In genomic region chr12:15816740-15817178, GRCm38 (mm10) we compare ENCODE assay signal across 8 mouse cellular contexts. TPM values are rescaled to one million over a fixed set of nuclear protein-coding genes. Genes with fewer than 3 reads are reported as not detected.
DNase-seq lines count a peak whose midpoint lies in the region; ATAC-seq and TF ChIP-seq lines count a peak whose summit lies in the region.

Trib2 (minus strand) TSS chr12:15816922.

- peak within 1 kb of the TSS; percentile 94 for H3K4me3 ChIP-seq in forebrain, embryonic 15.5 days
- H3K4me3 ChIP-seq in lung, adult 2 months (replicated peaks; ENCODE audit: extremely low read depth, low read depth, low read length): peak within 1 kb of the TSS; percentile 94

- no peaks in the 10 kb centered on the region for H3K36me3 ChIP-seq in forebrain, embryonic 15.5 days

- no peaks in the 10 kb centered on the region for H3K9me3 ChIP-seq in forebrain, embryonic 15.5 days

- TF ChIP-seq CTCF in lung, adult 2 months (IDR thresholded peaks at IDR 0.05; ENCODE audit: insufficient read depth, low read length): peak; percentile 24; the same call in 1 of the 2 replicates

- intact Hi-C loops in heart, postnatal 14 days (cut with DNase I): loop anchor here (1.0 to 10.0 kb wide), 7 partner anchors 32 to 716 kb away; no protein-coding TSS in a partner anchor

- peak; percentile 92 for ATAC-seq in forebrain, embryonic 15.5 days (replicated peaks)
- ATAC-seq in neutrophil, adult 5-6 weeks (ENCODE audit: extremely low read depth, insufficient number of reproducible peaks, low FRiP score, poor library complexity, severe bottlenecking): peak; percentile 74

- H3K4me1 ChIP-seq in forebrain, embryonic 15.5 days: peaks cover 19% of the 10 kb centered on the region
- H3K4me1 ChIP-seq in lung, adult 2 months (ENCODE audit: control insufficient read depth, insufficient read depth, low read length): peaks cover 6% of the 10 kb centered on the region; the same call in 1 of the 2 replicates

- peak; percentile 85 for DNase-seq in ES-CJ7 (ENCODE audit: low read depth, low spot score)
- DNase-seq in cerebellum, adult 11 months: peak; percentile 35
- DNase-seq in heart, postnatal 14 days: peak; percentile 94 to 95
- DNase-seq in layer of hippocampus, adult 18-20 months (ENCODE audit: low spot score in 2 of 2): peak; percentile 86 to 93
- peak; percentile 77 for DNase-seq in lung, adult 2 months
- peak; percentile 81 for DNase-seq in testis, postnatal 14 days (ENCODE audit: low spot score)

- under 1% methylated on average over 50 of the region's 50 CpGs for WGBS in forebrain, embryonic 15.5 days
- WGBS in lung, adult 2 months: 2% methylated on average over 50 of the region's 50 CpGs

- peak within 1 kb of the TSS; percentile 98 for H3K27ac ChIP-seq in forebrain, embryonic 15.5 days (replicated peaks)

- H3K4me2 ChIP-seq in forebrain, embryonic 15.5 days (replicated peaks): peak within 1 kb of the TSS; percentile 67

- peak; percentile 48; the same call in 1 of the 2 replicates for TF ChIP-seq POLR2A in lung, adult 2 months (IDR thresholded peaks at IDR 0.05; ENCODE audit: borderline replicate concordance, extremely low read depth, low read depth, low read length)

- H3K9ac ChIP-seq in forebrain, embryonic 15.5 days (replicated peaks): peak within 1 kb of the TSS; percentile 97

- no peaks in the 10 kb centered on the region for H3K27me3 ChIP-seq in forebrain, embryonic 15.5 days

RNA-seq across cellular contexts. Expression of gene Trib2, which starts in this region (rescaled TPM):
- polyA plus RNA-seq in forebrain, embryonic 15.5 days (2015; fragmentation: Nextera tagmentation; extraction: Ambion mirVana): 96.2 and 105 TPM in 2 replicates
- 10 to 100 TPM; 44.2 to 47.2 TPM for total RNA-seq in heart, postnatal 14 days (2021)
- 10 to 100 TPM; 26.6 to 32.9 TPM for total RNA-seq in layer of hippocampus, adult 18-20 months (2021)
- polyA plus RNA-seq in lung, adult 2 months (2012; rRNA removed): 34.0 and 36.0 TPM in 2 replicates
- 34.3 and 39.2 TPM in 2 replicates for total RNA-seq in neutrophil, adult 5-6 weeks (2017)

Comparison
In these comparisons a context has a peak if more than half of its experiments do, and no peak if none do; other contexts are left out.
1. Peak in every context shown above with its lines: DNase-seq, ATAC-seq, H3K4me3 ChIP-seq and H3K27ac ChIP-seq.
2. DNase-seq: peak in every context shown above with its lines; median percentile 94 in heart, postnatal 14 days; 90 in layer of hippocampus, adult 18-20 months; 85 in ES-CJ7; 81 in testis, postnatal 14 days; 77 in lung, adult 2 months; 35 in cerebellum, adult 11 months.